Mouse (Mus musculus): ENCODE results near the gene Smim13. TPM values are rescaled to one million over a fixed set of nuclear protein-coding genes. Genes with fewer than 3 reads are reported as not detected.

The Smim13 gene
- polyA plus RNA-seq (2012; ENCODE audit: low replicate concordance) = 2.1 and 3.7 TPM in 2 replicates

DNA sequence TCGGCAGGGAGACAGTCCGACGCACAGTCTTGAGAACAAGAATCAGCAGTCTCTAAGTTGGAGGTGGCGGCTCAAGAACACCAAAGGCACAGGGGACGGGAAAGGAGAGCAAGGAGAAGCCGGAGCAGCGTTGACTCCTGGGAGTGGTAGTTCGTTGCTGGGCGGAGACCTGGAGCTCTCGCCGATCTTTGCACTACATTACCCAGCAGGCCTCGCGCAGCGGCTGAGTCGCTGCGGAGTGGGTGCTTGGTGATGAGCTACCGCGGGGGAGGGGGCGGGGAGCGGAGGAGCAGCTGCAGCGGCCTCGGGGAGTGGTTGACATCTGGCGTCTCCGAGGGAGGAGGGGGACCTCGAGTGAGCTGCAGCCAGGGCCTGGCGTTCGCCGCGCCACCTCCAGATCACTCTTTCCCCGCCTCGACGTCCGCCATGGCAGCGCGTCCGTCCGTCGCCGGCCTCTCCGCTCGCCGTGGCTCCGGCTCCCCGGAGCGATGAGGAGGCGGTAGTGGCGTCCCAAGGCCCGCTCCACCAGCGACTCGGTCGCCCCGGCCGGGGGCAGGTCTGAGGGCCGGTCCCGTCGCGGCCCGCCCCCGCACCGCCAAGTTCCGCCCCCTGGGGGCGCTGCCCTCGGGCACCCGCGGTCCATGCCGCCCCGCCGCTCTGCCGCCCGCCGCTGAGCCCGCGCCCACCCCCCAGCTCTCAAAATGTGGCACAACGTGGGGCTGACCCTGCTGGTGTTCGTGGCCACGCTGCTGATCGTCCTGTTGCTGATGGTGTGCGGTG, at the start of gene Smim13:
TSS of gene Smim13 (plus strand) at position 307 of the 780 bp plus-strand sequence.

GRCm38 (mm10) chr13:41220304-41220834, 29.3 kb upstream of the Smim13 start, which contains the start of gene Elovl2:
Gene Elovl2, minus strand, starts transcription at chr13:41220405.

DNA sequence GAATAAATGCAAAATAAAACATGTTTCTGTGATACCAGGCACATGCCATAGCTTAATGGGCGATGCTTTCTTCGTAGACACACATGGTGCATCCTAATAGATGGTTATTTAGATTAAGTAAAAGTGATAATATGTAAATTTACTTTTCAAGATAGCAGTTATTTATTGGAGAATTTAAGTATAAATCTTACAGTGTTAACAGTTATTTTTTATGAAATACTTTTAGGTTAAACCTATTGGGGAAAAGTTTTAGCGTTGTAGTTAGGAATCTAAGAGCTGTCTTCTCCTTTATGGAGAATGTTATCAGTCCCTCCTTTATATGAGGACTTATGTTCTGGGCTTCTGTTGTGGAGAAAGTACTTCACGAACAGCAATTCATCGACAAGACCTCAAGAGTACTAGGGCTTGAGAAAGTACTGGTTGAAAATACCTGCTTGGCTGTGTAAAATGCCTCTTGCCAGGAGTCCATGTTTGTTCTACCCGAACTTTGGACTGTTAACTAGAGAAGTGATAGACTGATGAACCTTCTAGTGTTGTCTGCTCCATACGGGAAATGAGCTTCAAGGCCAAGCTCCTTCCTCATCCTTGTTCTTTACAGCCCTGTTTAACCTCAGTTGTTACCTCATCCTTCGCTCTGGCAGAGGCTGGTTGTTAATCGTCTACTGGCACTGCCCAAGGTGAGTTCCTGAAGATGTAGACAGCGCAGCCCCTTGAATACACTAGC, 24.4 kb downstream of the Smim13 start, which contains the start of gene Gm17364:
TSS of gene Gm17364 (minus strand) at position 51 of the 724 bp plus-strand sequence.

Other genes with a start within 250 kb of the Smim13 start
- gene Pak1ip1, start 248.8 kb upstream of the Smim13 start, polyA plus RNA-seq (2012; ENCODE audit: low replicate concordance) = 45.6 and 68.6 TPM in 2 replicates
- 31.1 and 589 TPM in 2 replicates for gene Tmem14c, start 233.6 kb upstream of the Smim13 start, polyA plus RNA-seq (2012; ENCODE audit: low replicate concordance)
- gene Mak, start 170.1 kb upstream of the Smim13 start, polyA plus RNA-seq (2012; ENCODE audit: low replicate concordance) = 0.06 and 0.09 TPM in 2 replicates
- gene Gcm2, start 138.8 kb upstream of the Smim13 start, polyA plus RNA-seq (2012; ENCODE audit: low replicate concordance) = not detected in 2 replicates
- not detected in 2 replicates for gene Sycp2l, start 135.5 kb upstream of the Smim13 start, polyA plus RNA-seq (2012; ENCODE audit: low replicate concordance)
- gene Elovl2, start 29.4 kb upstream of the Smim13 start, polyA plus RNA-seq (2012; ENCODE audit: low replicate concordance) = not detected in 2 replicates
- gene Gm17364, start 24.1 kb downstream of the Smim13 start, polyA plus RNA-seq (2012; ENCODE audit: low replicate concordance) = not detected in 2 replicates
- gene Nedd9, start 237.5 kb downstream of the Smim13 start, polyA plus RNA-seq (2012; ENCODE audit: low replicate concordance) = 0.91 and 3.8 TPM in 2 replicates

Data from leukemia stem cell, adult 10-12 weeks (primary cell).